Mouse (Mus musculus) spleen, postnatal 14 days (tissue): ENCODE measurements around the gene Emc6.
A peak's percentile ranks its signal among the peaks of the same experiment; 100 is the strongest.

Source experiments
- DNase-seq, 2 experiments: peaks; one replicate each; pipeline ENCODE4 v3.0.0; 2021 to 2022; ENCODE audit warnings: low spot score in 2 of 2

Emc6 gene

DNA sequence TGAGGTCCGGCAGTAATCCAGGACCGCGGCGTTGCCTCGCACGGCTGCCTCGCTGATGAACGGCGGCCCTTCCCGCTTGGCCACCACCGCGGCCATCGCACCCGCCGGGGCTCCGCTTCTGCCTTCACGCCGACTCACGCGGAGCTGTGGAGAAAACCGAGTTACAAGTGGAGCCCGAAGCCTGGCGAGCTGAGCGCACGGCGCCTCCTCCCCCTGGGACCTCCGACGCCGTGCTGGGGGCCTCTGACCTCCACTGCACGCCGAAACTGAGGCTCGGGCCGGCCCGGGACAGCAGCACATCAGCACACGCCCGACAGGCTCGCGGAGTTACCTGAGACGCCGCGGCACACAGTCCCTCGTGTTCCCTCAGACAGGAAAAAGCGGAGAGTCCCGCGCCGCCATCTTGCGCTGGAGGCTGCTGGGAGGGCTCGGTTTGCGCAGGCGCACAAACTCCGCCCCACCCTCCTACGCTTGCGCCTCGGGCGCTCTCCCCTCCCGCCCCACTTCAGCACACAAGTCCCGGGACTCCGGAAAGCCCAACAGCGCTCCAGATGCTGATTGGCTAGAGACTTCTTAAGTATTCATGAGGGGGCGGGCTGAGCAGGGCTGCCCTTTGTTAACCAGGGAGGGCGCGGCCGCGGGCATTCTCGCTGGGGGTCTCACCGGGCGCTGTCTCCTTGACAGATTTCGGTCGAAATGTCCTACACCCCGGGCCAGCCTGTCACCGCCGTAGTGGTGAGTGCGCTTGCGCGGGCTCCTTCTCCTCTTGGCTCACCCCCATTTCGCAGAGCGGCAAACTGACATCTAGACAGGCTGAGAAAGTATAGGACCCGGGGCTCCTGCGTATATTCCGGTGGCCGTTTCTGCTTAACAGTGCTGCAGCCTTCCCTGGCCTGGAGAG lies at the start of gene Emc6, which contains the start of gene Tax1bp3:
TSS of gene Emc6 (minus strand) at position 430 of the 901 bp plus-strand sequence.
TSS of gene Tax1bp3 (plus strand) at position 476 of the 901 bp plus-strand sequence.
- peak; percentile 90 to 93 for DNase-seq

DNA sequence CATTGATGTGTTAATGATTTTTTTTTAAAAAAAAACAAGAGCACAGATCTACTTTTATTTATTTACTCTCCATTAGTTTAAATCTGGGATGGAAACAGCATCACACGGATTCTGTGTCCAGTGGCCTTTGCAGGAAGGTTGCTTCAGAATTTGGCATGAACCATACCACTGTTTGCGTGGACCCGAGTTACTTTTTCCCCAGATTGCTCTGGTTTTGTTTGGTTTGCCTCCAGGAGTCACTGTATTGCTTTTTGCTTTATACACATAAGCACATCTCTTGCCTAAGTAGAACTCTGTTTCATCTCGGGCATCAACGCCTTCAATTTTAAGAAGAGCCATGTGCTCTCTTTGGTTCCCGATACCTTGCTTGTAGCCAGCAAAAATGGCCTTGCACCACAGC lies 49.0 kb upstream of the Emc6 start:
- DNase-seq, result no peak

DNA sequence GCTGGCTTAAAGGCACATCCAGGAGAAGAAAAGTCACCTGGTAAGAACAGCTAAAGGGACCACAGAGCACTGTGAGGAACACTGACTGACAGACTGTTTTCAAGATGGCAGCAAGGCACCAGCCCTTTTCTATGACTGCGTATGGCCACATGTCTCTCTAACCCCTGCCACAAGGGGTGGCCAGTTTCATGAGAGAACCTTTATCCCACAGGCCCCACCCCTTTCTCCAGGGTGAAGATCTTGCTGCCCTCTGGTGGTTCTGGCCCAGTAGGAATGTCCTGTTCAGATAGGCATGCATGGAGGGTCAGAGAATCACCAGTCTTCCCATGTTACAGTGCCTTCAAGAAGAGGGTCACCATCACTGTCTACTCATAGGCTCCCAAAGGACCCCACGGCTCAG lies 47.1 kb upstream of the Emc6 start:
- no peak for DNase-seq

- no peak for DNase-seq
These were observed 46.0 kb upstream of the Emc6 start for GRCm38 (mm10) chr11:73222846-73223245.

- DNase-seq, result no peak
These were observed 43.8 kb upstream of the Emc6 start for GRCm38 (mm10) chr11:73220651-73221050.

DNA sequence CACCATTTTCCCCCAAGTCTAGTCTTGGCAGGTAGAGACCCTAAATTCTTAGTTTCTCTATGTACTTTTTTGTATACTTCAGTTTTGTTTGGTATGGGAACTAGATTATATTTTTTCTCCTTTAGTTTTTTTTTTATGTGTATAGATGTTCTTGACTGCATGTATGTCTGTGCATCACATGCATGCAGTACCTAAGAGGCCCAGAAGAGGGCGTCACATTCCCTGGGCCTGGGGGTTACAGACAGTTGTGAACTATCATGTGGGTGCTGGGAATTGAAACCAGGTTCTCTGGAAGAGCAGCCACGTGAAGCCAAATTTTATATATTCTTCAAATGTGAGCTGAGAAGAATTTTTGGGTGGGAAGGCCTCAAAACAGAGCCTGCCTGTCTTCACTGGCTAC lies 42.8 kb upstream of the Emc6 start:
- no peak for DNase-seq

DNA sequence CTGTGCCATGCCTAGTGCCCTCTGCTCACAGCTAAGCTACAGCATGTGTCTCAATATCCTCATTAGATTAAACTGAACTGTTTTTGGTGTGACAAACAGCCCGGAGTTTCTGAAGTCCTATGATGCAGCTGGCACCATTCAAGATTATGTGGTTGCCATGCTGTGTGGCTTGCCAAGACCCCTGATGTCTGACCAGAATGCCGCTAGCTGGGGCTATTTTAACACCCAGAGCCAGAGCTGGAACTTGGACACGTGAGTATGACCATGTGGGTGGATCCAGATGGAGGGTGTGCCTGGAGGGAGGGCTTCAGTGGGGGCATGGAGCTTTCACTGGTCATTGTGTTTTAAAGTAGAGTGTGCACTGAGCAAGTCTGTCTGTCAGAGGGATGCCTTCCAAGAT lies 37.1 kb upstream of the Emc6 start:
- no peak for DNase-seq

DNA sequence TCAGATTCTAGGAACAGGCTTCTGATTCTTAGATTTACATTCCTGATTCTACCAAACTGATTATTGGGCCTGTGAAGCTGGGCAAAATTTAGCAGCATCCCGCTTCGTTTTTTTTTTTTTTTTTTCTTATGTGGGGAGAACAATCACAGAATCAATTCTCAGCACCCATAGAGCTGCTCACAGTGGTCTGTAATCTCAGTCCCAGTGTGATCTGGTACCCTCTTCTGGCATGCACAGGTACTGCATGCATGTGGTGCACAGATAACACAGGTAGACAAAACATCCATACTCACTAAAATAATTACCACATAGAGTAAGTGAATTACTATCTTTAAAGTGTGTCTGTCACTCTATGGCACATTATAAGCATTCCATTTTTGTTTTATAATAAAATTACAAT lies 30.8 kb upstream of the Emc6 start:
- DNase-seq, result no peak

- DNase-seq, result no peak
These were observed 28.4 kb upstream of the Emc6 start for GRCm38 (mm10) chr11:73205194-73205593.

- no peak for DNase-seq
These were observed 27.1 kb upstream of the Emc6 start for GRCm38 (mm10) chr11:73203895-73204294.

DNA sequence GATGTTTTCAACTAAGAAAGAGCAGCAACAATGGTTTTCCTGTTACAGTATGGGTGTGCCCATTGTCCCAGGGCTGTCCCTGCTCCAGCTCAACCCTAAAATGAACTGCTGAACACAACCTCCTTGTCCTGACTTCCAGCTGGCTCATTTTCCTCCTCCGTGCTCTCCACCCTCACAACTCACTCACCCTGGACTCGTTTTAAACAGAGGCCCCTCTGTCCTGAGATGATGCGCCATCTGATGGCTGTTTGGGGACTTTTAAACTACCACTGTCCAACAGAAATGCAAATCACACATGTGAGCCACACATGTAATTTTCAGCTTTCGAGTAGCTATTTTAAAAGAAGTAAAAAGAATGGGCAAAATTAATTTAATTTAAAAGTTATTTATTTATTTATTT lies 24.8 kb upstream of the Emc6 start:
- no peak for DNase-seq

DNA sequence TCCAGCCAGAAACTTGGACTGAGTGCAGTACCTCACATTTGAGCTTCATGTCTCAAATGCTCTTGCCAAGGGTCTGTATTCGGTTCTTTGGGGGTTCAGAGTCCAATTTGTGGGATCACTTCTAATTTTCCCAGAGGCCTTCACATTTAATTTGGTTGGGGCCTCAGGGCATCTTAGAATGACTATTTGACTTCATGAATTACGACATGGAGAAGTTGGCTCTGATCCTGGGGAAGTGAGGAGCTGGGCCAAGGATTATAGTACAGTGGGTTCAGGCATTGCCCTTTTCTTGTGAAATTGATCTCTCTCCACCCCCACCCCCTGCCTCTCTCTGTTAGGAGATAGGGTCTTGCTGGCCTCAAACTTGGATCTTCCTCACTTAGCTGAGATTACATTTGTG lies 24.2 kb upstream of the Emc6 start:
- no peak for DNase-seq

GRCm38 (mm10) chr11:73199879-73200278 lies 23.0 kb upstream of the Emc6 start:
- peak in 1 of 2 experiments; percentile 7 for DNase-seq

- DNase-seq, result peak; percentile 84 to 91
These were observed 22.4 kb upstream of the Emc6 start, which contains the start of gene Shpk for GRCm38 (mm10) chr11:73199230-73199712. Shpk (plus strand) TSS chr11:73199460.

GRCm38 (mm10) chr11:73198603-73199229 lies 21.9 kb upstream of the Emc6 start, which contains the start of gene Ctns:
Ctns (minus strand) TSS chr11:73199042.
- no peak for DNase-seq

DNA sequence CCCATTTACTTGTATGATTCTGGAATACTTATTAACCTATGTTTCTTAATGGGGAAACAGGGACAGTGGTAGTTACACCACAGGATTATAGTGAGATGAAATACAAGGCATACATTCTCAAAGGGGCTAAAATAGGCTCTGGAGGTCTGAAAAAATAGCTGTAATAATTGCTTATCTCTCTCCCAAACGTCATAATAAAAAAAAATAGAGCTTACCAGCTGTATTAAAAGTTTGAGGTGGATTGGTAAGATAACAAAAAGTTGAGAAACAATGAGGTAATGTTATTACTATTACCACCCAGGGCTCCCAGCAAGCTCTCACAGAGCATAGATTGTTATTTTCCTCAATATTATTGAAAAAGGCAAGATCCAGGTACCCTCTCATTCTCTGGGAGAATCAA lies 21.4 kb upstream of the Emc6 start:
- no peak for DNase-seq

GRCm38 (mm10) chr11:73194444-73194843 lies 17.6 kb upstream of the Emc6 start:
- no peak for DNase-seq

- DNase-seq, result no peak
These were observed 16.2 kb upstream of the Emc6 start for GRCm38 (mm10) chr11:73193047-73193446.

DNA sequence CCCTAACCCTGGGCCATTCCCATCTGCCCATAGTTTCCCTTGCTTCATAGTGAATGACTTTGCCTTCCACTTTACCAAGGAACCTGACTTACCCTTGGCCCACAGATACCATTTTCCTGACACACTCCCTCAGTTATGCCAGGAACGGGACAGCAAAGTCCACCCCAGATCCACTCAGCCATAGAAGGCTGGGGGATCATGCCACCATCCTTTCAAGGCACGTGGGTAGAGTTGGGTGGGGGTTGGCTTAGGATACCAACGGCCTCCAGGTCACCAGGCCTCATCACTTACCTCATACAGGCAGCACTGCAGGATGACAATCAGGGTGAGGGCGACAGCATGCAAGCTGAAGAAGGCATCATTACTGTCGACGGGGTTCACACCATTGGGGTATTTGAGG lies 10.4 kb upstream of the Emc6 start:
- DNase-seq, result no peak

GRCm38 (mm10) chr11:73185872-73186615 lies 9.2 kb upstream of the Emc6 start:
- no peak for DNase-seq

DNA sequence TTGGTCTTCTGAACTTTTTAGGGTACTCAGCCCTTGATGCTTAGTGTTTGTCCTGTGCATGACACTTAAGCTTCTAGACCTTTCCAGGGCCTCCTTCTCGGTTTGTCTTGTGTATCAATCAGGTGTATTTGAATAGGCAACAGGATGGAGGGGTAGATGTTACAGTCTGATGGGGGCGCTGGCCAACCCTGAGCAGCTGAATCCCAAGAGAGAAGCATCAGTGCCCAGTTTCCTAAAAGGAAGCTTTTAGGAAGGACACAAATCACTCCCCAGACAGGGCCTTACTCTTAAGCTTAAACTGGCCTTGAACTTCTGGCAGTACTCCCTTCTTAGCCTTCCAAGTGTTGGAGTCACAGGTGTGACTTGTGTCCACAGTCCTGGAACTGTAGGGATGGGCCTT lies 1.1 kb upstream of the Emc6 start:
- no peak for DNase-seq

DNA sequence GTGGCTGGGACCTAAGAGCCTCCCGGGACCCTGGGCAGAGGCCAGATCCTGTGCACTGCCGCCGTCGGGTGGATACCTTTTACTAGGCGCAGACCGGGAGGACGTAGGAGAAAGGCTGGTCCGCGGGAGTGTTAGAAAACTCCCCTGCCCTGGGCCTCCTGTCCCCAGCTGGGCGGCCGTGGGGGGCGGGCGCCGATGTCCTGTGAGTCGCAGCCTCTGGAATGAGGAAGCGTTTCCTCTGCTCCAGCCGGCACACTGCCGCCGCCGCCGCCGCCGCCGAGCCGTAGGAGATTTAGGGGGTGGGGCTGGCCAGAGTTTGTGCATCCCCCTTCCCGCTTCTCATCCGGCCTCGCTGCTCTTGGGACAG lies 655 bp upstream of the Emc6 start:
- DNase-seq, result no peak
